Mouse (Mus musculus) spleen, postnatal 4 days (tissue): Measurements from ENCODE around the gene Map4k3.

Experiments used
- DNase-seq, 2 experiments: peaks; one replicate each; pipeline ENCODE4 v3.0.0; 2022; ENCODE audit warnings: low spot score in 2 of 2

Gene Map4k3

DNA sequence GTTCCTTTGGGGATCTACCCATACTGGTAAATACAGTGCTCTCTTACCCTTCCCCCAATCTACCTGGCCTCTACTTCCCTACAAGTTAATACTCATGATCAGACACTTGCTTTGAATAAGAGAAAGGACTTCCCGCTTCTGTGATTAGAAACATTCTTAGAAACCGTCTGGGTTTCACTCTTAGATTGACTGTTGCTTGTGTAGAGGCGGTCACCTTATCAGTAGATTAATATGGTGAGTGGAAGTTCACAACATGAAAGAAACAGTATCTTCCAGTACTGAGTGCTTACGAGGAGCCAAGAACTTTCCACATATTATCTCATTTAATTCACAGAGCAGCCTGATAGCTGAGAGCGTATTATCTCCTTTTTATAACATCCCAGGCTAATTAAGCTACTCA is 1.5 kb upstream of the Map4k3 start:
- no peak for DNase-seq

- DNase-seq: no peak
Measured at GRCm38 (mm10) chr17:80729080-80729749, 930 bp upstream of the Map4k3 start.

DNA sequence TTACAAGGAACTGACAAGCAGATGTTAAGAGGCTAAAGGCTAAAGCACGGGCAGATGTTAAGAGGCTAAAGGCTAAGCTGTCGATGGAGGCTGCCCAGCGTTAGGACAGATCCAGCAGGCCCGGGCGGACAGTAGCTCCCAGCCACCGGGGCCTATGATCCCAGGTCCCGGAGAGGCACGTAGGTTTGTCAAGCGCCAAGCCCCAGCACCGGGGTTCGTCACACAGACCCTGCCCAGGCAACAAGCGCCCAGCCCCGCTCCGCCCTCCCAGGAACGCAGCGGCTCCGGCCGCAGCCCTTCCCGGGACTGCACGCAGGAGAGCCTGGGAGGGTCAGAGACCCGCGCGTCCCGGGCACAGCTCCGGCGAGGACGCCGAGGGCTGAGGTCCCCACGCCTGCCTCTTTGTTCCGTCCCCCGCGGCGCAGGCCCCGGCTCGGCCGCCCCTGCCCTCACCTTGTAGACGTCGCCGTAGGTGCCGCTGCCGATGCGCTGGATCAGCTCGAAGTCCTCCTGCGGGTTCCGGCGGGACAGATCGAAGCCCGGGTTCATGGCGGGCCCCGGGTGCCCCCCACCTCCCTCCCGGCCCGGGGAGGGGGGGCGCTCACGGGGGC is 839 bp downstream of the Map4k3 start:
- peak; percentile 22 to 74 for DNase-seq

DNA sequence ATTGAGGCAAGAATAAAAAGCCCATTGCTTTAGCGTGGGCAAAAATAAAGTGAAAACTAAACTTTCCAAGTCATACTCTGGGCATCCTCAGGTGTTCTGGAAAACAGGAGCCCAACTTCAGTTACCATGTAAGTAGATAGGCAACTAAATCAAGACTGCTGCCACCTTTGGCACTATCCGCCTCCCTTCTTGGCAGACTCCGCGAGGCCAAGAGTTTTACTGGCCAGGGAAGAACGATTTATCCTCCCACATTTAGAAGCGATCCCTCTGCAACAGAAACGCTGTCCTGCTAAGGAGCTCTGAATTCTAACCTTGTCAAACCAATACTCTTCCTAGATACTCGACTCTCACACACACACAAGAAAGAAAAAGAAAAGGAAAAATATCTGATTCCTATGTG is 1.5 kb downstream of the Map4k3 start:
- DNase-seq: no peak

DNA sequence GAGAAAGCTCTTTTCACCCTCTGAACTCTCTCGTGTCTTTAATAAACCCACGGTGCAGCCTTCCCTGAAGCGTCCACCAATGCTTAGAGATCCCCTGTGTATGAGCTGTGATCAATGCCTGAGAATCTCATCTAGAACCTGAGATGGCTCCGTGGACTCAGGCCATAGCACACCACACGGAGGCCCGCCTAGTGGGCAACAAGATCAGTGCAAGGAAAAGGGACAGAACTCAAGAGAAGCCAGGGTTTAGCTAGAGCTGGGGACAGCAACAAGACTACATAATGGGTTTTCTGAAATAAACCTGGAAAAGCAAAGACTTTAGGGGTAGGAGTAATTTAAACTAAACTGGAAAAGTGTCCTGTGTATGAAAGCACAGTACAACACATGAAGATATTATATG is 5.2 kb downstream of the Map4k3 start:
- no peak for DNase-seq

- no peak for DNase-seq
Measured at GRCm38 (mm10) chr17:80721670-80722069, 6.6 kb downstream of the Map4k3 start.

- DNase-seq: no peak
Measured at GRCm38 (mm10) chr17:80719309-80719708, 9.0 kb downstream of the Map4k3 start.

GRCm38 (mm10) chr17:80718243-80718642 is 10.0 kb downstream of the Map4k3 start:
- no peak for DNase-seq

GRCm38 (mm10) chr17:80713588-80713987 is 14.7 kb downstream of the Map4k3 start:
- DNase-seq: no peak

GRCm38 (mm10) chr17:80709921-80710838 is 18.1 kb downstream of the Map4k3 start:
- DNase-seq: no peak

DNA sequence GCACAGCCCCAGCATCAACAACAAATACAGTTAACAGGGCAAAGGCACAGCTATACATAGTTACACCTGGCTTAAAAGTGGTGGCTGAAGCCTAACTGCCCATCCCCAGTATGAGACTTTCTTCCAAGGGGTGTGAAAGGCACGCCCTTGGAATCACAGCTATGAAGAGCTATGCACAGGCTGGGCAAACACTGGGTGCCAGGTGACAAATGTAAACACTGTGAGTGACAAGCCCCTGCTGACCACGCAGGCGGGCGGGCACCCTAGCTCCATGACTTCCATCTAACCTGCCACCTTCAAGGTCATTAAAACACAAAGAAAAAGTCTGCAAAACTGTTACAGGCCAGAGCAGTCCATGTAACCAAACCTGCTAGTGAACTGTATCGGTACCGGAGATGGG is 19.5 kb downstream of the Map4k3 start:
- DNase-seq: no peak

DNA sequence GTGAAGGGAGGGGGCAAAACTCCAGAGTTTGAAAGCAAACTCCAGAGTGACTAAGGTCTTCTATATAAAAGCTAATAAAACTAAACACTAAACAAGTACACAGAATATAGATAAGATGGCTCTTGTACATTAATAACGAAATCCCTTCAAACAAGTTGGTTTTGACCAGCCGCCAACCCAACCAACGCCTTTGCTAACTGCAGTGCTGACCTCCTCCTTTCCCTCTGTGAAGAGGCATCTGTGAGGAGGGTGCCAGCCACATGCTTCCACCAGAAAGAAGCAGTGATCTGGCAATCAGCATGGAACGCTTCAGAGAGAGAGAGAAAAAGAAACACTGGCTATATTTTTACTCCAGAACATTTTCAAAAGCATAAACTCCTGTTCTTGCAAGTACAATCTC is 21.1 kb downstream of the Map4k3 start:
- DNase-seq: no peak

DNA sequence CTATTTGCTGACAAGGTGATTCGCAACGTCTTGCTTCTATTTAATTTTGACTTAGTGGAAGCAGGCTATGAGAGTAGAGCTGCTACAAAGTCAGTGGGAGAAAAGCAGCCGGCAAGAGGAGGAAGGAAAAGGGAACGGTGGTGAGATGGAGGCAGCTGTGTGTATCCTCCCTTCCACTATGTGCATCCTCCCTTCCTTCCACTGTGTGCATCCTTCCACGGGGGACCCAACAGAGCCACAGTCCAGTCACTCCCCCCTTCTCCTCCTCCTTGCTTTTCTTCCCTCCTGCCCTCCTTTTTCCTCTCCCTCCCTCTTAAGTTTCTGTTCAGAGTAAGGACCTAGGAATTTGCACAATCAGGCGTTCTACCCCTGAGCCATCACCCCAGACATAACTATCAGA is 21.7 kb downstream of the Map4k3 start:
- DNase-seq: no peak

- DNase-seq: no peak
Measured at GRCm38 (mm10) chr17:80701687-80702086, 26.6 kb downstream of the Map4k3 start.

GRCm38 (mm10) chr17:80698930-80699329 is 29.4 kb downstream of the Map4k3 start:
- DNase-seq: no peak

DNA sequence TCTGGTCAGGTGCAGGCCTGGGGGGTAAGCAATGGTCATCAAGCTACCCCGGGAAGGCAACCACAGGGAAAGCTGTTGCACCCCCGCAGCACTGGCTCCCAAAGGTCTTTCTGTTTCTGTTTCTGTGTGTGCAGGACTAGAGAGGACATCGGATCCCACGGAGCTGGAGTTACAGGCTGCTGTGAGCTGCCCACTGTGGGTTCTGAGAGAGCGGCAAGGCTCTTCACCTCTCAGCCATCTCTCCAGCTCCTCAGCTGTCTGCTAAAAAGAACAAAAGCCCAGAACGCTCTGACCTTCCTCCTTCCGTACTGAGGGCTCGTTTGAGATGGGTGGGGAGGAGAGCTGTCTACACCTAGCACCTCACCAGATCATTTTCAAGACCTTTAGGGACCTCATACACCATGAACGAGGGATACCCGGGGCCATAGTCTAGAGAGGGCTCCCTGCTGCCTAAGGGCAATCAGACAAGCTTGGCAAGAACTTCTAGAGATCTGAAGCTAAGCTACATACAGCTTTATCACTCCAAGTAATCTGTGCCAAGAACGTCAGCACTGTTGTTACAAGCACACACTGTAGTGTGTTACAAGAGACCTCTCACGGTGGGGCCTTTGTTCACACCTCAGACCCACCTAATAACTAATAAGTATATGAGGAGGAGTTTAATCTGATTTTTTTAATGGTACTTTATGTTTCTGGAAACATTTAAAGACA is 29.9 kb downstream of the Map4k3 start:
- no peak for DNase-seq

DNA sequence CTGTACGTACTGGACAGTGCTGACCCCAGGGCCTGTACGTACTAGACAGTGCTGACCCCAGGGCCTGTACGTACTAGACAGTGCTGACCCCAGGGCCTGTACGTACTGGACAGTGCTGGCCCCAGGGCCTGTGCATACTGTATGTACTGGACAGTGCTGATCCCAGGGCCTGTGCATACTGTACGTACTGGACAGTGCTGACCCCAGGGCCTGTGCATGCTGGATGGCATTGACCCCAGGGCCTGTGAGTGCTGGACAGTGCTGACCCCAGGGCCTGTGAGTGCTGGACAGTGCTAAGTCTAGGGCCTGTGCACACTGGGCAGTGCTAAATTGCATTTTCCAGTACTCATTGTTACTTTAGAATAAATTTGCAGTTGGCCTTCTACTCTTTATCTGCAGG is 31.3 kb downstream of the Map4k3 start:
- DNase-seq: no peak

DNA sequence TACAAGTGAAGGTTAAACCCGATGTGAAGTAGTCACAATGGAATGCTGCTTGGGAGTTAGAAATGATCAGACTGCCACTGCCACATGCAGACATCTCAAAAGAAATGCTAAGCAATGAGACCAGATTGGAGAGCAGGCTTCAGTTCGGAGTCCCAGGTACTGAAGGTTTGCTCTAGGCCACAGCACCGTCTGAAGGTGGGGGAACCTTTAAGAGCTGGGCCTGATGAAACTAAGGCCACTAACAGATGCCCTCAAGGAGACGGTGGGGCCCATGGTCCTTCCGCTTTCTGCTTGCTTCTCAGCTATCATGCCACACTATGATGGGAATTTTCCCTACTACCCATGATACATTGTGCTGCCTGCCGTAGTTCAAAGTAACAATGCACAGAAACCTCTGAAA is 32.1 kb downstream of the Map4k3 start:
- DNase-seq: no peak

DNA sequence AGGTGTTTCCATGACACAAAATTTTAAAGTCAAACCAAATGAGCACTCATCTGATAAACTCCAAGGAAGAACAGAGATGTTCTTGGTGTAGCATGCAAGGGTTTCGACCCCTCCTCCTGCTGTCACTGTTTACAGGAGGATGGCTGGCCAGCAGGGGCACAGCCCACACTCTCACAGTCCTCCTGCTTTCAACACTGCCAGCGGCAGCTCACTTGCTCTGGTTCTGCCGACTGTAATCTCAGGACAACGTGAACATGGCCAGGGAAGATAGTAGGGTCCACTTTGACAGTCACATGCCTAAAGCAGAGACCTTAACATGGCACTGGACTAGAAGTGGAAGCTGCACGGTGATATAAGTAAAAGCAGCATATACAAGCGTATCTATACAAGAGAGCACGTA is 34.6 kb downstream of the Map4k3 start:
- DNase-seq: no peak

DNA sequence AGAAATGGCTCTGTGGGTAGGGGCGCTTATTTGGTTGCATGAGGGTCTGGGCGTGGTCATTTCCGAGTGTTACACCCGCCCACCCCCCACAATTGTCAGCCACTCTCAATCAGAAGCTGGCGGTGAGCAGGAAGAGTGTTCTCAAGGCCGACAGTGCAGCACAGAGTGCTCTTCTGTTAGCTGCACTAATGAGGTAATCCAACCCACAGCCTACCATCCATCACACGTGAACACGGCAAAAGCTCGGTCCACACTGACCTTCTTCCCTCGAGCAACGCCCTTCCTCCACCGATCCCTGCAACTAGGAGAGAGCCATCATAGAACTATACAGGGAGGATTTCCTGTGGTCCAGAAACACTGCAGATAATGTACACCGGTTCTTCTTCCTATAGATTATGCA is 36.1 kb downstream of the Map4k3 start:
- DNase-seq: no peak

GRCm38 (mm10) chr17:80688701-80689100 is 39.6 kb downstream of the Map4k3 start:
- DNase-seq: no peak

GRCm38 (mm10) chr17:80686066-80686465 is 42.2 kb downstream of the Map4k3 start:
- DNase-seq: no peak
